Mouse (Mus musculus): ENCODE results near the gene Pitpna.

GRCm38 (mm10) chr11:75588285-75588941 lies 516 bp downstream of the Pitpna start:
- TF ChIP-seq CTCF (IDR thresholded peaks at IDR 0.05) (no peak), EP300 (IDR thresholded peaks at IDR 0.05) (no peak)
